Mouse (Mus musculus) heart, embryonic 16.5 days (tissue): ENCODE measurements around the gene Crlf3. TPM values are rescaled to one million over a fixed set of nuclear protein-coding genes. Genes with fewer than 3 reads are reported as not detected.
A peak's percentile ranks its signal among the peaks of the same experiment; 100 is the strongest.

Experiments
- ATAC-seq: fragments of 200-750 bp; cut with Nextera tagmentation; replicated peaks from 2 replicates; pipeline ENCODE4 v1.8.0; 2017; ENCODE audit warnings: moderate number of reproducible peaks; ENCODE audit not compliant: insufficient read depth, low FRiP score; ENCODE audit errors: extremely low read depth
- H3K27ac ChIP-seq: fragments of 300-500 bp; sonication (generic); 2 replicates; pipeline ENCODE4 v1.5.1; 2014; ENCODE audit warnings: mild to moderate bottlenecking, low read length, control low read depth, moderate library complexity
- H3K27me3 ChIP-seq: fragments of 300-500 bp; sonication (generic); 2 replicates; pipeline ENCODE4 v1.6.1; 2014; ENCODE audit warnings: low read length, mixed read lengths; ENCODE audit not compliant: control insufficient read depth, insufficient read depth
- H3K36me3 ChIP-seq: fragments of 300-500 bp; sonication (generic); 2 replicates; pipeline ENCODE4 v1.6.1; 2014; ENCODE audit not compliant: control insufficient read depth, insufficient read depth
- H3K4me1 ChIP-seq: fragments of 300-500 bp; sonication (generic); 2 replicates; pipeline ENCODE4 v1.6.1; 2014; ENCODE audit warnings: low read length, mixed read lengths; ENCODE audit not compliant: control insufficient read depth, insufficient read depth
- H3K4me2 ChIP-seq: fragments of 300-500 bp; sonication (generic); 2 replicates; pipeline ENCODE4 v1.6.1; 2014; ENCODE audit warnings: low read depth, mild to moderate bottlenecking, control low read depth, low read length
- H3K4me3 ChIP-seq: fragments of 300-500 bp; sonication (generic); 2 replicates; pipeline ENCODE4 v1.5.1; 2014; ENCODE audit warnings: mild to moderate bottlenecking, control low read depth, low read length
- H3K9ac ChIP-seq: fragments of 300-500 bp; sonication (generic); 2 replicates; pipeline ENCODE4 v1.6.1; 2014; ENCODE audit warnings: low read length, control low read depth
- H3K9me3 ChIP-seq: fragments of 300-500 bp; sonication (generic); replicated peaks from 2 replicates; pipeline ENCODE4 v1.6.1; 2016; ENCODE audit warnings: low read length; ENCODE audit not compliant: control insufficient read depth
- WGBS: fragments of 180-500 bp; shearing (Covaris S2); extraction: QIAGEN DNeasy Blood & Tissue Kit; methylation state at CpG from one replicate; pipeline ENCODE4 v1.1.7; 2014; 5-methylcytosine and 5-hydroxymethylcytosine counted together
- polyA plus RNA-seq: library from polyadenylated mRNA; unstranded; fragments of >200 nt; fragmentation: Nextera tagmentation; extraction: Ambion mirVana; gene quantifications from 2 replicates; pipeline ENCODE4 v1.2.1, GENCODE M21; 2015

The Crlf3 gene
- polyA plus RNA-seq, 1 experiment from 2014 or later = 42.8 TPM

GRCm38 (mm10) chr11:80086844-80087243, 6.1 kb upstream of the Crlf3 start:
- 6% methylated on average over 5 of the region's 5 CpGs for WGBS
- H3K27me3 ChIP-seq = no peaks in the 10 kb centered on the region
- ATAC-seq = no peak; the same call in 1 of the 2 replicates

GRCm38 (mm10) chr11:80085356-80086055, 4.7 kb upstream of the Crlf3 start:
- H3K36me3 ChIP-seq = no peaks in the 10 kb centered on the region
- 63% methylated on average over 6 of the region's 6 CpGs for WGBS

More at GRCm38 (mm10) chr11:80086844-80087243, 6.1 kb upstream of the Crlf3 start:
- Histone ChIP-seq H3K4me2 (no peak overlapping the region), H3K4me3 (no peak overlapping the region), H3K9ac (no peak overlapping the region), H3K27ac (no peak overlapping the region), H3K36me3 (no peaks in the 10 kb centered on the region), H3K9me3 (no peaks in the 10 kb centered on the region), H3K4me1 (peaks cover 10% of the 10 kb centered on the region)

GRCm38 (mm10) chr11:80081786-80082319, 1.1 kb upstream of the Crlf3 start:
- no peak for ATAC-seq
- peaks cover 16% of the 10 kb centered on the region for H3K4me1 ChIP-seq
- no peak overlapping the region for H3K9ac ChIP-seq
- H3K4me2 ChIP-seq = no peak overlapping the region
- H3K36me3 ChIP-seq = no peaks in the 10 kb centered on the region
- 71% methylated on average over 7 of the region's 7 CpGs for WGBS
- peak overlapping the region; percentile 94 for H3K27ac ChIP-seq
- H3K4me3 ChIP-seq = no peak overlapping the region
- H3K27me3 ChIP-seq = no peaks in the 10 kb centered on the region
- no peaks in the 10 kb centered on the region for H3K9me3 ChIP-seq

More at GRCm38 (mm10) chr11:80085356-80086055, 4.7 kb upstream of the Crlf3 start:
- Histone ChIP-seq H3K27ac (no peak overlapping the region), H3K4me1 (peaks cover 12% of the 10 kb centered on the region), H3K4me2 (no peak overlapping the region), H3K27me3 (no peaks in the 10 kb centered on the region), H3K9me3 (no peaks in the 10 kb centered on the region), H3K9ac (peak overlapping the region; percentile 29; the same call in 1 of the 2 replicates), H3K4me3 (no peak overlapping the region)
- no peak for ATAC-seq

- Histone ChIP-seq H3K4me2 (peak overlapping the region; percentile 78), H3K36me3 (no peaks in the 10 kb centered on the region), H3K4me3 (peak overlapping the region; percentile 83), H3K9me3 (no peaks in the 10 kb centered on the region), H3K27me3 (no peaks in the 10 kb centered on the region), H3K4me1 (peaks cover 16% of the 10 kb centered on the region), H3K27ac (peak overlapping the region; percentile 94), H3K9ac (peak overlapping the region; percentile 96)
- under 1% methylated on average over 32 of the region's 32 CpGs for WGBS
- peak; percentile 43 for ATAC-seq
Measured at GRCm38 (mm10) chr11:80080381-80080825, 388 bp downstream of the Crlf3 start.

- 38% methylated on average over 6 of the region's 6 CpGs for WGBS
- H3K27me3 ChIP-seq = no peaks in the 10 kb centered on the region
- H3K4me1 ChIP-seq = peaks cover 16% of the 10 kb centered on the region
- no peaks in the 10 kb centered on the region for H3K9me3 ChIP-seq
- peak overlapping the region; percentile 78 for H3K4me2 ChIP-seq
- peak overlapping the region; percentile 94 for H3K27ac ChIP-seq
- peak overlapping the region; percentile 83 for H3K4me3 ChIP-seq
- peak overlapping the region; percentile 96 for H3K9ac ChIP-seq
- H3K36me3 ChIP-seq = no peaks in the 10 kb centered on the region
- no peak for ATAC-seq
Measured at GRCm38 (mm10) chr11:80079751-80080150, 1.0 kb downstream of the Crlf3 start.

GRCm38 (mm10) chr11:80078831-80079230, 2.0 kb downstream of the Crlf3 start:
- Histone ChIP-seq H3K4me1 (peaks cover 16% of the 10 kb centered on the region), H3K4me2 (no peak overlapping the region), H3K36me3 (no peaks in the 10 kb centered on the region), H3K4me3 (no peak overlapping the region), H3K27ac (no peak overlapping the region), H3K9ac (no peak overlapping the region), H3K27me3 (no peaks in the 10 kb centered on the region), H3K9me3 (no peaks in the 10 kb centered on the region)
- no peak for ATAC-seq
- 36% methylated on average over 1 of the region's 1 CpGs for WGBS

GRCm38 (mm10) chr11:80077784-80078545, 2.8 kb downstream of the Crlf3 start:
- no peaks in the 10 kb centered on the region for H3K36me3 ChIP-seq
- H3K9me3 ChIP-seq = no peaks in the 10 kb centered on the region
- peaks cover 16% of the 10 kb centered on the region for H3K4me1 ChIP-seq
- 68% methylated on average over 13 of the region's 14 CpGs for WGBS
- no peak overlapping the region for H3K4me2 ChIP-seq
- no peaks in the 10 kb centered on the region for H3K27me3 ChIP-seq
- H3K27ac ChIP-seq = no peak overlapping the region
- no peak overlapping the region for H3K9ac ChIP-seq
- H3K4me3 ChIP-seq = no peak overlapping the region
- ATAC-seq = no peak

GRCm38 (mm10) chr11:80075608-80076277, 5.0 kb downstream of the Crlf3 start:
- H3K9ac ChIP-seq = no peak overlapping the region
- H3K4me1 ChIP-seq = peaks cover 11% of the 10 kb centered on the region
- H3K27me3 ChIP-seq = no peaks in the 10 kb centered on the region
- no peak overlapping the region for H3K4me3 ChIP-seq
- 89% methylated on average over 5 of the region's 5 CpGs for WGBS
- no peaks in the 10 kb centered on the region for H3K36me3 ChIP-seq
- H3K9me3 ChIP-seq = no peaks in the 10 kb centered on the region
- ATAC-seq = no peak
- no peak overlapping the region for H3K4me2 ChIP-seq
- H3K27ac ChIP-seq = no peak overlapping the region
